Mouse (Mus musculus) E14TG2a.4 (cell line): ENCODE measurements around the gene Nt5dc3.

Source experiments
- CTCF ChIP-seq: conservative IDR thresholded peaks from 2 replicates; pipeline ENCODE4 v1.5.1; 2014; ENCODE audit warnings: low read length
- NANOG ChIP-seq: IDR thresholded peaks from 2 replicates; pipeline ENCODE4 v1.6.1; 2014; ENCODE audit warnings: borderline replicate concordance, low read length, mixed read lengths
- POU5F1 ChIP-seq: IDR thresholded peaks from 2 replicates; pipeline ENCODE4 v1.6.1; 2014; ENCODE audit warnings: low read length, borderline replicate concordance

- TF ChIP-seq CTCF = peak; percentile 75
- no peak for TF ChIP-seq POU5F1
- no peak for TF ChIP-seq NANOG
Measured at GRCm38 (mm10) chr10:86824093-86824492, 45.3 kb downstream of the Nt5dc3 start.
